Mouse (Mus musculus) liver, embryonic 13.5 days (tissue): ENCODE measurements around the gene Olfr1444. TPM values are rescaled to one million over a fixed set of nuclear protein-coding genes. Genes with fewer than 3 reads are reported as not detected.

Experiments used
- ATAC-seq: fragments of 200-750 bp; cut with Nextera tagmentation; 2 replicates; pipeline ENCODE4 v1.8.0; 2017; ENCODE audit warnings: low read depth, mild to moderate bottlenecking, moderate number of reproducible peaks, moderate library complexity
- DNase-seq: peaks from one replicate; pipeline ENCODE4 v3.0.0; 2022
- H3K27ac ChIP-seq: fragments of 300-500 bp; sonication (generic); 2 replicates; pipeline ENCODE4 v1.5.1; 2015; ENCODE audit warnings: moderate library complexity, mild to moderate bottlenecking, inconsistent platforms
- H3K27me3 ChIP-seq: fragments of 300-500 bp; sonication (generic); 2 replicates; pipeline ENCODE4 v1.6.1; 2015; ENCODE audit warnings: mild to moderate bottlenecking, inconsistent platforms
- H3K36me3 ChIP-seq: fragments of 300-500 bp; sonication (generic); 2 replicates; pipeline ENCODE4 v1.6.1; 2015; ENCODE audit warnings: mild to moderate bottlenecking, inconsistent platforms
- H3K4me1 ChIP-seq: fragments of 300-500 bp; sonication (generic); replicated peaks from 2 replicates; pipeline ENCODE4 v1.6.1; 2015; ENCODE audit warnings: inconsistent platforms
- H3K4me2 ChIP-seq: fragments of 300-500 bp; sonication (generic); 2 replicates; pipeline ENCODE4 v1.6.1; 2015; ENCODE audit warnings: inconsistent platforms, mild to moderate bottlenecking, moderate library complexity
- H3K4me3 ChIP-seq: fragments of 300-500 bp; sonication (generic); replicated peaks from 2 replicates; pipeline ENCODE4 v1.5.1; 2015; ENCODE audit warnings: mild to moderate bottlenecking, inconsistent platforms
- H3K9ac ChIP-seq: fragments of 300-500 bp; sonication (generic); 2 replicates; pipeline ENCODE4 v1.6.1; 2015; ENCODE audit warnings: mild to moderate bottlenecking, inconsistent platforms
- H3K9me3 ChIP-seq: fragments of 300-500 bp; sonication (generic); replicated peaks from 2 replicates; pipeline ENCODE4 v1.6.1; 2016; ENCODE audit warnings: inconsistent platforms
- WGBS: fragments of 180-500 bp; shearing (Covaris S2); methylation state at CpG from one replicate; pipeline ENCODE4 v1.1.7; 2015; ENCODE audit not compliant: insufficient replicate concordance; 5-methylcytosine and 5-hydroxymethylcytosine counted together
- polyA plus RNA-seq: library from polyadenylated mRNA; unstranded; fragments of >200 nt; fragmentation: Nextera tagmentation; extraction: Ambion mirVana; gene quantifications from 2 replicates; pipeline ENCODE4 v1.2.1, GENCODE M21; 2015

The Olfr1444 gene
- polyA plus RNA-seq = not detected in 2 replicates

GRCm38 (mm10) chr19:12856983-12857382 is at the start of gene Olfr1444:
TSS of gene Olfr1444 (plus strand) at chr19:12857283.
- Histone ChIP-seq H3K27me3 (no peaks in the 10 kb centered on the region), H3K4me2 (no peak within 1 kb of the TSS), H3K9ac (no peak within 1 kb of the TSS), H3K4me1 (no peaks in the 10 kb centered on the region), H3K9me3 (no peaks in the 10 kb centered on the region), H3K27ac (no peak within 1 kb of the TSS), H3K36me3 (no peaks in the 10 kb centered on the region), H3K4me3 (no peak within 1 kb of the TSS)
- no peak for ATAC-seq
- no peak for DNase-seq
- WGBS = 33% methylated on average over 1 of the region's 1 CpGs

GRCm38 (mm10) chr19:12812644-12813364 is 44.3 kb upstream of the Olfr1444 start:
- H3K4me3 ChIP-seq = no peak overlapping the region
- H3K27me3 ChIP-seq = no peaks in the 10 kb centered on the region
- no peak overlapping the region for H3K9ac ChIP-seq
- H3K4me2 ChIP-seq = no peak overlapping the region
- no peak for DNase-seq
- no peaks in the 10 kb centered on the region for H3K36me3 ChIP-seq
- no peaks in the 10 kb centered on the region for H3K9me3 ChIP-seq
- H3K27ac ChIP-seq = no peak overlapping the region
- peaks cover 5% of the 10 kb centered on the region; the same call in 1 of the 2 replicates for H3K4me1 ChIP-seq
- 38% methylated on average over 1 of the region's 1 CpGs for WGBS
- 0 out of 2 replicates have a peak, but pooled peaks have one; percentile 20 for ATAC-seq

- Histone ChIP-seq H3K4me1 (peaks cover 5% of the 10 kb centered on the region; the same call in 1 of the 2 replicates), H3K27ac (no peak overlapping the region), H3K9ac (no peak overlapping the region), H3K27me3 (no peaks in the 10 kb centered on the region), H3K4me3 (no peak overlapping the region), H3K4me2 (no peak overlapping the region), H3K9me3 (no peaks in the 10 kb centered on the region), H3K36me3 (no peaks in the 10 kb centered on the region)
- ATAC-seq = no peak
- no peak for DNase-seq
- 76% methylated on average over 1 of the region's 1 CpGs for WGBS
Measured at GRCm38 (mm10) chr19:12813883-12814282, 43.2 kb upstream of the Olfr1444 start.

GRCm38 (mm10) chr19:12818507-12818906 is 38.6 kb upstream of the Olfr1444 start:
- Histone ChIP-seq H3K27me3 (no peaks in the 10 kb centered on the region), H3K9ac (no peak overlapping the region), H3K4me3 (no peak overlapping the region), H3K4me1 (no peaks in the 10 kb centered on the region), H3K4me2 (no peak overlapping the region), H3K27ac (no peak overlapping the region), H3K36me3 (no peaks in the 10 kb centered on the region), H3K9me3 (no peaks in the 10 kb centered on the region)
- ATAC-seq (no peak), DNase-seq (no peak)
- 75% methylated on average over 1 of the region's 1 CpGs for WGBS

- no peaks in the 10 kb centered on the region for H3K36me3 ChIP-seq
- H3K4me1 ChIP-seq = no peaks in the 10 kb centered on the region
- ATAC-seq (no peak), DNase-seq (no peak)
- H3K4me2 ChIP-seq = no peak overlapping the region
- H3K9me3 ChIP-seq = no peaks in the 10 kb centered on the region
- H3K27ac ChIP-seq = no peak overlapping the region
- 21% methylated on average over 4 of the region's 4 CpGs for WGBS
- no peak overlapping the region for H3K9ac ChIP-seq
- H3K4me3 ChIP-seq = no peak overlapping the region
- no peaks in the 10 kb centered on the region for H3K27me3 ChIP-seq
Measured at GRCm38 (mm10) chr19:12820383-12820782, 36.7 kb upstream of the Olfr1444 start.

- Histone ChIP-seq H3K27ac (no peak overlapping the region), H3K36me3 (no peaks in the 10 kb centered on the region), H3K4me1 (no peaks in the 10 kb centered on the region), H3K27me3 (no peaks in the 10 kb centered on the region), H3K9me3 (no peaks in the 10 kb centered on the region), H3K4me3 (no peak overlapping the region), H3K4me2 (no peak overlapping the region), H3K9ac (no peak overlapping the region)
- WGBS = 56% methylated on average over 4 of the region's 4 CpGs
- ATAC-seq = no peak
- no peak for DNase-seq
Measured at GRCm38 (mm10) chr19:12824549-12824948, 32.5 kb upstream of the Olfr1444 start.

GRCm38 (mm10) chr19:12830823-12831430 is 26.2 kb upstream of the Olfr1444 start:
- no peak overlapping the region for H3K4me2 ChIP-seq
- H3K9me3 ChIP-seq = no peaks in the 10 kb centered on the region
- H3K4me3 ChIP-seq = no peak overlapping the region
- no peaks in the 10 kb centered on the region for H3K36me3 ChIP-seq
- no peak overlapping the region for H3K27ac ChIP-seq
- DNase-seq (no peak), ATAC-seq (no peak)
- H3K4me1 ChIP-seq = peaks cover 10% of the 10 kb centered on the region; the same call in 1 of the 2 replicates
- H3K9ac ChIP-seq = no peak overlapping the region
- WGBS = 49% methylated on average over 2 of the region's 2 CpGs
- no peaks in the 10 kb centered on the region for H3K27me3 ChIP-seq

- DNase-seq = no peak
- 49% methylated on average over 1 of the region's 1 CpGs for whole genome bisulfite sequencing
- peaks cover 10% of the 10 kb centered on the region; the same call in 1 of the 2 replicates for H3K4me1 ChIP-seq
Measured at GRCm38 (mm10) chr19:12831559-12831958, 25.5 kb upstream of the Olfr1444 start.

GRCm38 (mm10) chr19:12833625-12834024 is 23.5 kb upstream of the Olfr1444 start:
- no peaks in the 10 kb centered on the region for H3K9me3 ChIP-seq
- H3K4me2 ChIP-seq = no peak overlapping the region
- DNase-seq = peak; percentile 9
- H3K36me3 ChIP-seq = no peaks in the 10 kb centered on the region
- H3K4me3 ChIP-seq = no peak overlapping the region
- H3K27ac ChIP-seq = no peak overlapping the region
- peaks cover 10% of the 10 kb centered on the region; the same call in 1 of the 2 replicates for H3K4me1 ChIP-seq
- 12% methylated on average over 3 of the region's 3 CpGs for WGBS
- ATAC-seq = peak; percentile 82
- no peaks in the 10 kb centered on the region for H3K27me3 ChIP-seq
- no peak overlapping the region for H3K9ac ChIP-seq

More at GRCm38 (mm10) chr19:12831559-12831958, 25.5 kb upstream of the Olfr1444 start:
- Histone ChIP-seq H3K4me3 (no peak overlapping the region), H3K27me3 (no peaks in the 10 kb centered on the region), H3K36me3 (no peaks in the 10 kb centered on the region), H3K4me2 (no peak overlapping the region), H3K9me3 (no peaks in the 10 kb centered on the region), H3K9ac (no peak overlapping the region), H3K27ac (no peak overlapping the region)
- no peak for ATAC-seq

GRCm38 (mm10) chr19:12838507-12838906 is 18.6 kb upstream of the Olfr1444 start:
- Histone ChIP-seq H3K4me3 (no peak overlapping the region), H3K27me3 (no peaks in the 10 kb centered on the region), H3K4me1 (peaks cover 3% of the 10 kb centered on the region; the same call in 1 of the 2 replicates), H3K9me3 (no peaks in the 10 kb centered on the region), H3K9ac (no peak overlapping the region), H3K36me3 (no peaks in the 10 kb centered on the region), H3K27ac (no peak overlapping the region), H3K4me2 (no peak overlapping the region)
- 74% methylated on average over 1 of the region's 1 CpGs for WGBS
- ATAC-seq (no peak), DNase-seq (no peak)

GRCm38 (mm10) chr19:12846382-12846781 is 10.7 kb upstream of the Olfr1444 start, which contains the start of gene Gm5244:
TSS of gene Gm5244 (plus strand) at chr19:12846682.
- no peak for DNase-seq
- no peak for ATAC-seq
- H3K4me3 ChIP-seq = no peak within 1 kb of the TSS

More at GRCm38 (mm10) chr19:12846382-12846781, 10.7 kb upstream of the Olfr1444 start, which contains the start of gene Gm5244:
- H3K4me1 ChIP-seq = no peaks in the 10 kb centered on the region
- no peaks in the 10 kb centered on the region for H3K9me3 ChIP-seq
- H3K9ac ChIP-seq = no peak within 1 kb of the TSS
- no peak within 1 kb of the TSS for H3K4me2 ChIP-seq
- H3K36me3 ChIP-seq = no peaks in the 10 kb centered on the region
- no peak within 1 kb of the TSS for H3K27ac ChIP-seq
- H3K27me3 ChIP-seq = no peaks in the 10 kb centered on the region
